Mouse (Mus musculus) stomach, embryonic 16.5 days (tissue): ENCODE data around the gene Ostc. TPM values are rescaled to one million over a fixed set of nuclear protein-coding genes. Genes with fewer than 3 reads are reported as not detected.

Experiments
- ATAC-seq: fragments of 200-750 bp; cut with Nextera tagmentation; 2 replicates; pipeline ENCODE4 v1.8.0; 2017; ENCODE audit warnings: moderate number of reproducible peaks, moderate TSS enrichment; ENCODE audit not compliant: insufficient read depth, low FRiP score
- H3K27ac ChIP-seq: fragments of 300-500 bp; sonication (generic); 2 replicates; pipeline ENCODE4 v1.5.1; 2014; ENCODE audit warnings: low read length
- H3K27me3 ChIP-seq: fragments of 300-500 bp; sonication (generic); 2 replicates; pipeline ENCODE4 v1.6.1; 2014; ENCODE audit warnings: low read length, control low read depth, mixed read lengths; ENCODE audit not compliant: control insufficient read depth, insufficient read depth
- H3K36me3 ChIP-seq: fragments of 300-500 bp; sonication (generic); 2 replicates; pipeline ENCODE4 v1.6.1; 2014; ENCODE audit warnings: low read length; ENCODE audit not compliant: control insufficient read depth, insufficient read depth
- H3K4me1 ChIP-seq: fragments of 300-500 bp; sonication (generic); 2 replicates; pipeline ENCODE4 v1.6.1; 2014; ENCODE audit warnings: low read length, control low read depth, mixed read lengths; ENCODE audit not compliant: control insufficient read depth, insufficient read depth
- H3K4me2 ChIP-seq: fragments of 300-500 bp; sonication (generic); 2 replicates; pipeline ENCODE4 v1.6.1; 2014; ENCODE audit warnings: low read depth, low read length, mixed read lengths
- H3K4me3 ChIP-seq: fragments of 300-500 bp; sonication (generic); replicated peaks from 2 replicates; pipeline ENCODE4 v1.5.1; 2014; ENCODE audit warnings: mild to moderate bottlenecking, low read length
- H3K9ac ChIP-seq: fragments of 300-500 bp; sonication (generic); 2 replicates; pipeline ENCODE4 v1.6.1; 2014; ENCODE audit warnings: low read length
- H3K9me3 ChIP-seq: fragments of 300-500 bp; sonication (generic); replicated peaks from 2 replicates; pipeline ENCODE4 v1.6.1; 2016; ENCODE audit warnings: low read length, control low read depth; ENCODE audit not compliant: control insufficient read depth
- WGBS: fragments of 180-500 bp; shearing (Covaris S2); extraction: QIAGEN DNeasy Blood & Tissue Kit; methylation state at CpG from one replicate; pipeline ENCODE4 v1.1.7; 2014; 5-methylcytosine and 5-hydroxymethylcytosine counted together
- polyA plus RNA-seq: library from polyadenylated mRNA; unstranded; fragments of >200 nt; fragmentation: Nextera tagmentation; extraction: Ambion mirVana; gene quantifications from 2 replicates; pipeline ENCODE4 v1.2.1, GENCODE M21; 2015

Gene Ostc
- polyA plus RNA-seq, 1 experiment from 2014 or later = 396 TPM

GRCm38 (mm10) chr3:130730189-130730653 is 21.0 kb upstream of the Ostc start, which contains the start of gene Rpl34:
TSS of gene Rpl34 (minus strand) at chr3:130730398.
- Histone ChIP-seq H3K27me3 (no peaks in the 10 kb centered on the region), H3K27ac (peak within 1 kb of the TSS; percentile 78), H3K9ac (peak within 1 kb of the TSS; percentile 94), H3K4me2 (peak within 1 kb of the TSS; percentile 77), H3K4me3 (peak within 1 kb of the TSS; percentile 80), H3K9me3 (no peaks in the 10 kb centered on the region), H3K36me3 (peaks cover 24% of the 10 kb centered on the region), H3K4me1 (peaks cover 11% of the 10 kb centered on the region)
- under 1% methylated on average over 45 of the region's 45 CpGs for WGBS
- peak; percentile 99 for ATAC-seq

- WGBS = under 1% methylated on average over 58 of the region's 58 CpGs
- no peaks in the 10 kb centered on the region for H3K27me3 ChIP-seq
- ATAC-seq = peak; percentile 42
- H3K4me1 ChIP-seq = peaks cover 11% of the 10 kb centered on the region
- H3K4me2 ChIP-seq = peak overlapping the region; percentile 77
- H3K27ac ChIP-seq = peak overlapping the region; percentile 78
- H3K9ac ChIP-seq = peak overlapping the region; percentile 94
- peaks cover 24% of the 10 kb centered on the region for H3K36me3 ChIP-seq
- H3K4me3 ChIP-seq = peak overlapping the region; percentile 80
- H3K9me3 ChIP-seq = no peaks in the 10 kb centered on the region
Observed at GRCm38 (mm10) chr3:130729472-130730188, 20.4 kb upstream of the Ostc start.

- no peaks in the 10 kb centered on the region for H3K27me3 ChIP-seq
- peaks cover 11% of the 10 kb centered on the region for H3K4me1 ChIP-seq
- H3K9ac ChIP-seq = peak overlapping the region; percentile 33; the same call in 1 of the 2 replicates
- peaks cover 24% of the 10 kb centered on the region for H3K36me3 ChIP-seq
- H3K27ac ChIP-seq = no peak overlapping the region
- H3K9me3 ChIP-seq = no peaks in the 10 kb centered on the region
- ATAC-seq = no peak
- no peak overlapping the region for H3K4me3 ChIP-seq
- 78% methylated on average over 4 of the region's 4 CpGs for WGBS
- H3K4me2 ChIP-seq = no peak overlapping the region
Observed at GRCm38 (mm10) chr3:130727676-130728075, 18.4 kb upstream of the Ostc start.

- Histone ChIP-seq H3K27me3 (no peaks in the 10 kb centered on the region), H3K4me2 (no peak overlapping the region), H3K9ac (no peak overlapping the region), H3K4me1 (peaks cover 11% of the 10 kb centered on the region), H3K36me3 (peaks cover 24% of the 10 kb centered on the region), H3K4me3 (no peak overlapping the region), H3K27ac (no peak overlapping the region), H3K9me3 (no peaks in the 10 kb centered on the region)
- WGBS = 83% methylated on average over 1 of the region's 1 CpGs
- ATAC-seq = no peak
Observed at GRCm38 (mm10) chr3:130727036-130727435, 17.8 kb upstream of the Ostc start.

GRCm38 (mm10) chr3:130725718-130726117 is 16.5 kb upstream of the Ostc start:
- Histone ChIP-seq H3K9me3 (no peaks in the 10 kb centered on the region), H3K36me3 (peaks cover 24% of the 10 kb centered on the region), H3K27me3 (no peaks in the 10 kb centered on the region), H3K27ac (no peak overlapping the region), H3K4me1 (peaks cover 11% of the 10 kb centered on the region), H3K4me2 (no peak overlapping the region), H3K9ac (no peak overlapping the region), H3K4me3 (no peak overlapping the region)
- WGBS = 72% methylated on average over 2 of the region's 2 CpGs
- no peak for ATAC-seq

GRCm38 (mm10) chr3:130722733-130723478 is 13.7 kb upstream of the Ostc start:
- H3K9me3 ChIP-seq = no peaks in the 10 kb centered on the region
- H3K4me1 ChIP-seq = 0 out of 2 replicates have a peak, but pooled peaks cover under 1% of the 10 kb centered on the region
- H3K36me3 ChIP-seq = peaks cover 13% of the 10 kb centered on the region
- no peak overlapping the region for H3K9ac ChIP-seq
- ATAC-seq = no peak
- no peak overlapping the region for H3K4me3 ChIP-seq
- no peak overlapping the region for H3K27ac ChIP-seq
- WGBS = 70% methylated on average over 11 of the region's 11 CpGs
- no peaks in the 10 kb centered on the region for H3K27me3 ChIP-seq
- H3K4me2 ChIP-seq = no peak overlapping the region

- H3K4me3 ChIP-seq = no peak overlapping the region
- H3K27me3 ChIP-seq = no peaks in the 10 kb centered on the region
- 82% methylated on average over 4 of the region's 4 CpGs for WGBS
- H3K9ac ChIP-seq = no peak overlapping the region
- no peaks in the 10 kb centered on the region for H3K4me1 ChIP-seq
- no peaks in the 10 kb centered on the region for H3K9me3 ChIP-seq
- no peak overlapping the region for H3K4me2 ChIP-seq
- H3K36me3 ChIP-seq = no peaks in the 10 kb centered on the region
- H3K27ac ChIP-seq = no peak overlapping the region
- ATAC-seq = no peak
Observed at GRCm38 (mm10) chr3:130720225-130720624, 11.0 kb upstream of the Ostc start.

GRCm38 (mm10) chr3:130718871-130719270 is 9.6 kb upstream of the Ostc start:
- Histone ChIP-seq H3K9ac (no peak overlapping the region), H3K4me3 (no peak overlapping the region), H3K27ac (no peak overlapping the region), H3K36me3 (no peaks in the 10 kb centered on the region), H3K9me3 (no peaks in the 10 kb centered on the region), H3K4me1 (no peaks in the 10 kb centered on the region), H3K4me2 (no peak overlapping the region), H3K27me3 (no peaks in the 10 kb centered on the region)
- WGBS = 73% methylated on average over 4 of the region's 4 CpGs
- no peak for ATAC-seq

GRCm38 (mm10) chr3:130716555-130716954 is 7.3 kb upstream of the Ostc start:
- Histone ChIP-seq H3K4me3 (no peak overlapping the region), H3K27ac (no peak overlapping the region), H3K27me3 (no peaks in the 10 kb centered on the region), H3K36me3 (no peaks in the 10 kb centered on the region), H3K9ac (no peak overlapping the region), H3K4me2 (no peak overlapping the region), H3K4me1 (no peaks in the 10 kb centered on the region), H3K9me3 (no peaks in the 10 kb centered on the region)
- 86% methylated on average over 7 of the region's 7 CpGs for WGBS
- no peak for ATAC-seq
